Mouse (Mus musculus): ENCODE data around the gene Lingo2. TPM values are rescaled to one million over a fixed set of nuclear protein-coding genes. Genes with fewer than 3 reads are reported as not detected.
"Not testable (repeated sequence)": the region's sequence is repeated elsewhere in the genome, so short reads cannot be mapped to it uniquely, and the experiment has no call there.

Gene Lingo2
- polyA plus RNA-seq, 1 experiment from 2014 or later: 0.06 TPM

DNA sequence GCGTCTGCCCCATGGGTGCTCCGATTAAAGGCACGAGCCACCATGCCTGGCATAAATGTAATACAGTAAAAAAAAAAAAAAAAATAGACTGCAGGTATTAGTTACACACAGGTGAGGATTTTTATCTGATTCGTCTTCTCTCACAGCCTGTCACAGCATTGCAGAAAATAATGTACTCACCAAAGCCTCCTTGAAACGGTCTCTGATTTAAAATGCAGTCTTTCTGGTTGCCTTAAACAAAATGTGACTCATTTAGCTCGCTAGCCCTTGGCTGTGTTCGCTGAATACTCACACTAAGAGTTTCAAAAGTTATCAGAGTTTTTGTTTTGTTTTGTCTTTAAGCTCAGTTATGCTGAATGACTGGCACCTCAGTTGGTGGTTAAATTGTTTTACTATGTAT, 1180.7 kb downstream of the Lingo2 start:
- no peaks in the 10 kb centered on the region for H3K27me3 ChIP-seq (replicated peaks)
- no peak overlapping the region for H3K4me2 ChIP-seq
- no peaks in the 10 kb centered on the region for H3K4me1 ChIP-seq
- no peaks in the 10 kb centered on the region for H3K9me3 ChIP-seq (replicated peaks)
- H3K4me3 ChIP-seq: no peak overlapping the region
- no peak overlapping the region for H3K27ac ChIP-seq
- no peak for ATAC-seq
- WGBS (ENCODE audit: insufficient replicate concordance): 64% methylated on average over 7 of the region's 7 CpGs
- no peaks in the 10 kb centered on the region for H3K36me3 ChIP-seq
- H3K9ac ChIP-seq: no peak overlapping the region

DNA sequence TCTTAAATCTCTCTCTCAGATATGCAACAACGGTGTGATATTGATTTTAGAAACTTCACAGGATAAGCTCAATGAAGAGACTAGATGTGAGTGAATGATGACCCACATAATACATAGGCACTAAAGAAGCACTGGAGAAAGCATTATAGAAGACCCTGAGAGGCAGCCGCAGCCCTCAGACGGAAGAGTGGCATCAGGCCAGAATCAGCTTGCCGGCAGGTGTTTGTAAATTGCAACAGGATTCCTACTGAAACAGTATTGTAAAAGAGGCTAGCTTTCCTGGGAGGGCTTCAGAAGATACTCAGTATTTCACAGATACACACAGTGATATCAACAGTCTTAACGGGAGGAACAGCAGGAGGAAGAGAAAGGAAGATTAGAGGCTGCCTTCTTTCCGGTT, 1184.6 kb downstream of the Lingo2 start:
- H3K9ac ChIP-seq: no peak overlapping the region

DNA sequence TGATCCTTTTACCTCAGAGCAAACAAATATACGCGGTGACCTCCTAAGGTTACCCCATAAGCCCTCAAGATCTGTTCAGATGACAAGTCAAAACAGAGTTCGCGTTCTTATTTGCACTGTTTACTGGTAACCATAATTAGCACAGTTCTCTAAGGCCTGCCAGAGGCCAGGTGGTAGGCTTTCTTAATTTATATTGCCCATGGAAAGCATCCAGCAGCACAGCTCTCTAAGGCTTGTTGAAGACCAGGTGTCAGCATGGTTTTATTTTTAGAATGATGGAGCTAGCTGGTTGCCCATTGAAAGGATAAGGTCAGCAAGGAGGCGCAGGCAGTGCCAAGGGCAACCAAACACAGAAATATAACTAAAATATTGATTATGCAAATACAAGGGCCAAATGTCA, 1190.4 kb downstream of the Lingo2 start:
- H3K27me3 ChIP-seq (replicated peaks): no peaks in the 10 kb centered on the region
- 72% methylated on average over 5 of the region's 5 CpGs for WGBS (ENCODE audit: insufficient replicate concordance)
- no peaks in the 10 kb centered on the region for H3K4me1 ChIP-seq
- H3K36me3 ChIP-seq: no peaks in the 10 kb centered on the region
- no peak for ATAC-seq
- H3K9ac ChIP-seq: no peak overlapping the region
- H3K4me3 ChIP-seq: no peak overlapping the region
- no peak overlapping the region for H3K4me2 ChIP-seq
- no peaks in the 10 kb centered on the region for H3K9me3 ChIP-seq (replicated peaks)
- no peak overlapping the region for H3K27ac ChIP-seq

More for the DNA sequence above, 1184.6 kb downstream of the Lingo2 start:
- no peaks in the 10 kb centered on the region for H3K9me3 ChIP-seq (replicated peaks)
- no peak overlapping the region for H3K4me2 ChIP-seq
- H3K4me1 ChIP-seq: no peaks in the 10 kb centered on the region
- H3K36me3 ChIP-seq: no peaks in the 10 kb centered on the region
- no peak overlapping the region for H3K4me3 ChIP-seq
- no peak overlapping the region for H3K27ac ChIP-seq
- no peaks in the 10 kb centered on the region for H3K27me3 ChIP-seq (replicated peaks)
- 76% methylated on average over 6 of the region's 6 CpGs for WGBS (ENCODE audit: insufficient replicate concordance)
- ATAC-seq: no peak

DNA sequence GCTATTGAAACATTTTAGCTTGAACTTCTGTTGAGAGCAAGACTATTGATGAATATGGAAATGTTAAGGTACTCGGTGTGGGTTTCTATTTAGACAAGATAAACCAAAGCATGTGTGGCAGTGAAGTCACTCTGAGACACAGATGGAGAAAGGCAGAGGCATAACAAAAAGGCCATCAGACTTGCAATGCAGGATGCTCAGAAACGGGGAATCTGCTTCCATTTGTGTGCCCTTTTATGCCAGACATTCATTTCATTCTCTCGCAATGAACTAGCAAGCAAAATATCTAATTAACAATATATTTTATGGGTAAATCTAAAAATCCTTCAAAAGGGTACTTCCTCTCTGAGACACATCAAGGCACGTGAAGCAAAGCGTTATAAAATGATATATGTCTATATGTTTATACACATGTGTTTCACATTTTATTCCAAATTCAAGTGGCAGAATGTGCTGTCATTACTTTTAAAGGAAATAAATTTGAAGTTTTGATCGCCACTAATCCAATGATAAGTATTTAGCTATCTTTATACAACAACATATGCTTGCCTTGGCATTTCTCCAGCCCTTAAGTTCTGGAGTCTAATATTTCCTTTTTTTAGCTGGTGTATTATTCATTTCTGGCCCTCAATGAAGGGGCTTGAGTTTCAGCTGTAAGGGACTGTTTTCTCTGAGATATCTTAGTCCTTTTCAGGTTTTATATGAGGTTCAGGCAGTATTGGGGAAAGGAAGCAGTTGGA, 1199.3 kb downstream of the Lingo2 start:
- Histone ChIP-seq H3K9ac (no peak overlapping the region), H3K36me3 (no peaks in the 10 kb centered on the region), H3K27ac (no peak overlapping the region), H3K9me3 (replicated peaks) (no peaks in the 10 kb centered on the region), H3K27me3 (replicated peaks) (no peaks in the 10 kb centered on the region), H3K4me2 (no peak overlapping the region), H3K4me3 (no peak overlapping the region), H3K4me1 (no peaks in the 10 kb centered on the region)
- ATAC-seq: no peak
- 66% methylated on average over 6 of the region's 6 CpGs for WGBS (ENCODE audit: insufficient replicate concordance)

DNA sequence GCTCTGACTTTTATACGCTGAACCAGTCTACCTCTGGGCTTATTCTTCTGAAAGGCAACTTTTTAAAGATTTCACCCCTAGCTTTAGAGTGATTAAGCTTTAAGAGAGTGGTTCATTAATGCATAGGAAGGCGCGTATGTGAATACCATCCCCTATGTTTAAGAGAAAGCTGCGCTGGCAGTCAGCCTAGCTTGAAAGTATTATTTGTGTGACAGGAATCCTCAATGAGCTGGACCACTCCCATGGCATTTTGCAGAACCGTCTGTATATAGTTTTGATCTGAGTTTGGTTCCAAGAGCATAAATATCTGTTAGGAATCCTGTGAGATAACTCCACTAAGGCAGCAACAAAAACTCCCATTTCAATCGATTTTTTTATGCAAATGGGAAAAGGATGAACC, 1204.9 kb downstream of the Lingo2 start:
- no peaks in the 10 kb centered on the region for H3K27me3 ChIP-seq (replicated peaks)
- H3K4me1 ChIP-seq: no peaks in the 10 kb centered on the region
- no peak overlapping the region for H3K27ac ChIP-seq
- H3K4me3 ChIP-seq: no peak overlapping the region
- no peaks in the 10 kb centered on the region for H3K9me3 ChIP-seq (replicated peaks)
- 63% methylated on average over 6 of the region's 6 CpGs for WGBS (ENCODE audit: insufficient replicate concordance)
- H3K36me3 ChIP-seq: no peaks in the 10 kb centered on the region
- no peak for ATAC-seq
- no peak overlapping the region for H3K9ac ChIP-seq
- no peak overlapping the region for H3K4me2 ChIP-seq

DNA sequence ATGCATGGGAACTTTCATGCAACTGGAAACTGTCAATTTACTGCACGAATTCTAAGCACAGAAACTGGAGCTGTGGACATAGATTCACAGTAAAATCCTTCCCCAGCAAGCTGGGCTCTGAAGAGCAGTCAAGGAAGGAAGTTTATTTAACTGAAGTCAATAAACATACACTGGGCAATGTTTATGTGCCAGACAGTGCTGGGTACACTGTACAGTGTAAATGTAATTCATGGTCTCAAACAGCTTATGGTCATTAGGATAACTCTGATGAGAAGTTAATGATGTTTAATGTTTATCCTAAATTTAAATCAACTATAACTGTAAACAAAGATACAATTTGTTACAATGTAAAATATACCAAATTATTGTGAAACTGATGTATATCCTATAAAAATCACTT, 1226.8 kb downstream of the Lingo2 start:
- 39% methylated on average over 1 of the region's 1 CpGs for WGBS (ENCODE audit: insufficient replicate concordance)
- ATAC-seq: no peak
- no peak overlapping the region for H3K27ac ChIP-seq
- no peak overlapping the region for H3K4me2 ChIP-seq
- no peak overlapping the region for H3K9ac ChIP-seq
- H3K9me3 ChIP-seq (replicated peaks): no peaks in the 10 kb centered on the region
- H3K4me3 ChIP-seq: no peak overlapping the region
- H3K27me3 ChIP-seq (replicated peaks): no peaks in the 10 kb centered on the region
- H3K36me3 ChIP-seq: no peaks in the 10 kb centered on the region
- no peaks in the 10 kb centered on the region for H3K4me1 ChIP-seq

DNA sequence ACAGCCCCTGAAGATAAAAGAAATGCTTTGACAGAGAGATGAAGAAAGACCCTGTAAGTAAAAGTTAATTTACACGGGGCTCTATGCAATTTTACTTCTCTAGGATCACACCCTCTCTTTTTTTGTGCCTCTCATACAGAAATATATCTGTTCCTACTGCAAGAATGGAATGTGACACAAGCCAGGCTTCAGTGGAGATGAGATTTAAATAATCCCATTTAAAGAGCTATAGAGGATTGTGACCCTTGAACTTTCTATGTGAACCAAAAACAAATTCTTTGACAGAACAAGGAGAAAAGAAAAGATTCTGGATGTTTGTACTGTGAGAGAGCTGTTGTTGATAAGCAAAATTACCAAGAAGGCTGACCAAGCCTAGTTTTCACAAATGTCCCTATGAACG, 1247.4 kb downstream of the Lingo2 start:
- Histone ChIP-seq H3K36me3 (no peaks in the 10 kb centered on the region), H3K27ac (no peak overlapping the region), H3K9me3 (replicated peaks) (0 out of 2 replicates have a peak, but pooled peaks cover 4% of the 10 kb centered on the region), H3K27me3 (replicated peaks) (no peaks in the 10 kb centered on the region), H3K9ac (no peak overlapping the region), H3K4me3 (no peak overlapping the region), H3K4me2 (no peak overlapping the region), H3K4me1 (no peaks in the 10 kb centered on the region)
- ATAC-seq: no peak
- WGBS (ENCODE audit: insufficient replicate concordance): 41% methylated on average over 2 of the region's 2 CpGs

DNA sequence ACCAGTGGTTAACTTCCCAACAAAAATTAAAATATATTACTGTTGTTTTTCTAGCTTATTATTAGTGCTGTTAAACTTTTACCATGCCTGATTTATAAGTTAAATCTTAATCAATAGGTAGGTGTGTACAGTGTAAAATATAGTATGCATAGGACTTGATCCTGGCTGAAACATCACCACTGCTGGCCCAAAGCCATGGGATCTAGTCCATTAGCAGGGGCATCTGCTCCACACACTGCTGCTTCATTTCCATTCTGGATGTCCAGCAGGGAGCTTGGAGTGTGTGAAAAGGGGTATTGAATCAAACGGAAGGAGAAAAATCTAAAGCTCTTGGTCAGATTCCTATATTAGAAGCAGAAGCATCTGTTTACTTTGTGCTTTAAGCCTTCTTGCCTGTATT, 1248.9 kb downstream of the Lingo2 start:
- no peak overlapping the region for H3K4me3 ChIP-seq
- H3K36me3 ChIP-seq: no peaks in the 10 kb centered on the region
- no peak overlapping the region for H3K27ac ChIP-seq
- no peak for ATAC-seq
- 48% methylated on average over 1 of the region's 1 CpGs for WGBS (ENCODE audit: insufficient replicate concordance)
- H3K4me2 ChIP-seq: no peak overlapping the region
- no peak overlapping the region for H3K9ac ChIP-seq
- H3K4me1 ChIP-seq: no peaks in the 10 kb centered on the region
- no peaks in the 10 kb centered on the region for H3K9me3 ChIP-seq (replicated peaks)
- H3K27me3 ChIP-seq (replicated peaks): no peaks in the 10 kb centered on the region

DNA sequence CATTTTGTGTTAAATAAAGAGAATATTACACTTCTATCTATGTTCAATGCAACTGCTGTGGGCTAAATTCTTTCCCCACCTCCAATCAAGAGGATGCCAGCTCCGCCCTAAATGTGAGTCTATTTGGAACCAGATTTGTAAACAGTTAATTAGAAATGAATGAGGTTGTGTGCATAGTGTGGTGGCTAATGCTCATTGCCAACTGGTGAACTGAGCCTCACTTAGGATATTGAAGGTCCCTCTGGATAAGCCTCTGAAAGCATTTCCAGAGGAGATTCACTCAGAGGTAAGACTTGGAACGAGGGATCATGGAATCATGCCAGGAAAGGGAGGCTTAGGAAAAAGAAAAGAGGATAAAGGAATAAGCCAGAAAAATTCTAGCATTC, 1256.4 kb downstream of the Lingo2 start:
- no peaks in the 10 kb centered on the region for H3K9me3 ChIP-seq (replicated peaks)
- H3K27me3 ChIP-seq (replicated peaks): no peaks in the 10 kb centered on the region
- WGBS (ENCODE audit: insufficient replicate concordance): 47% methylated on average over 2 of the region's 2 CpGs
- no peaks in the 10 kb centered on the region for H3K4me1 ChIP-seq
- H3K4me3 ChIP-seq: no peak overlapping the region
- no peak overlapping the region for H3K4me2 ChIP-seq
- no peak for ATAC-seq
- no peaks in the 10 kb centered on the region for H3K36me3 ChIP-seq
- no peak overlapping the region for H3K27ac ChIP-seq
- H3K9ac ChIP-seq: no peak overlapping the region

DNA sequence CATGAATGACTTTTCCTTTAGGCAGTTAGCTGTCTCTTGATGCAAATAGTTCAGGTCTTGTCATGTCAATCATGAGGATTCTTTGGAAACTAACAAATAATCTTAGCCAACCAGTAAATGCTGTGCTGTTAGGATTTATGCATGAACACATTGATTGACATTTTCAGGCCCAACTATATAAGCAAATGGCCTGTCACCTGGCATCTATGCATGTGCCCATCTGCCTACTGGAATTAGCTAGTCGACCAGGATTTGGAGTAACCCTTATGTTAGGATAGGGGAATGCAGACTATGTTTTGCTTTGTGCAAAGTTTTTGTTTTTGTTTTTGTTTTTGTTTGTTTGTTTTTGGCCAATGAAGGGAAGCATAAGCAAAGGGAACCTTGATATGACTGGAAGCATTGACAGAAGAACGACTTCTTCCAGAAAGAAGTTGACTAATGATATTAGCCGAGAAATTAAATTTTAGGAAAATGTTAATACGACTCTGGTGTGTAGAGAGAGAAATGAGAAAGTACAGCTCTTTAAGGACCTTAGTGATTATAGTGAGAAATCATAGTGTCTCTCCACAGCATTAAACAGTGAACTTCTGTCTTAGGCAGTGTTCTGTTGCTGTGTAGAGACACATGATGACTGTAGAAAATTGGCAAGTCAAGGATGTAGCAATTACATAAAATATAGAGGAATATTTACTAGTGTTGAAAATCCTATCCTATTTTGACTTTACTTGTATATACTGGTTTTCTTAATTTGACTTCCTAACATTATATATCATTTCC, 1257.0 kb downstream of the Lingo2 start:
- no peak for ATAC-seq
- 68% methylated on average over 4 of the region's 4 CpGs for WGBS (ENCODE audit: insufficient replicate concordance)
- H3K4me1 ChIP-seq: no peaks in the 10 kb centered on the region

DNA sequence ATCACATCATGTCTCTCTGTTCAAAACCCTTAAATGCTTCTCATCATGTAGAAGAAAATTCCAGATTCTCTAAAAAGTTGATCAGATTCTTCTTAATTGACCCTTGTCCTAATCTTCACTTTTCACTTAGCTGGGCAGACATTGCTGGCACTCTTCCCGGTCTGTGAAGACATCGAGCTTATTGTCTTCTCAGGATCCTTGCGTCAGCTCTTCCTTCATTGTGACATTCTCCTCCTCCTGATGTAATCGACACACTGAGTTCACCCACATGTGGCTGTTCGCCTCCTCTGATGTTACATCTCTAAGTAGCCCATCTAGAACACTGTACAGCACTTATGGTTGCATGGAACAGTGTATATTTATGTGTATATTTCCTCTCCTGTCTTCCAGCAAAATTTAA, 1261.0 kb downstream of the Lingo2 start:
- H3K9ac ChIP-seq: no peak overlapping the region
- WGBS (ENCODE audit: insufficient replicate concordance): 67% methylated on average over 5 of the region's 5 CpGs
- no peak overlapping the region for H3K27ac ChIP-seq
- H3K27me3 ChIP-seq (replicated peaks): no peaks in the 10 kb centered on the region
- no peaks in the 10 kb centered on the region for H3K4me1 ChIP-seq
- no peak overlapping the region for H3K4me2 ChIP-seq
- H3K4me3 ChIP-seq: no peak overlapping the region
- no peak for ATAC-seq
- H3K36me3 ChIP-seq: no peaks in the 10 kb centered on the region
- no peaks in the 10 kb centered on the region for H3K9me3 ChIP-seq (replicated peaks)

More for the DNA sequence above, 1257.0 kb downstream of the Lingo2 start:
- Histone ChIP-seq H3K27me3 (replicated peaks) (no peaks in the 10 kb centered on the region), H3K4me2 (no peak overlapping the region), H3K4me3 (no peak overlapping the region), H3K9ac (no peak overlapping the region), H3K27ac (no peak overlapping the region), H3K36me3 (no peaks in the 10 kb centered on the region), H3K9me3 (replicated peaks) (no peaks in the 10 kb centered on the region)

DNA sequence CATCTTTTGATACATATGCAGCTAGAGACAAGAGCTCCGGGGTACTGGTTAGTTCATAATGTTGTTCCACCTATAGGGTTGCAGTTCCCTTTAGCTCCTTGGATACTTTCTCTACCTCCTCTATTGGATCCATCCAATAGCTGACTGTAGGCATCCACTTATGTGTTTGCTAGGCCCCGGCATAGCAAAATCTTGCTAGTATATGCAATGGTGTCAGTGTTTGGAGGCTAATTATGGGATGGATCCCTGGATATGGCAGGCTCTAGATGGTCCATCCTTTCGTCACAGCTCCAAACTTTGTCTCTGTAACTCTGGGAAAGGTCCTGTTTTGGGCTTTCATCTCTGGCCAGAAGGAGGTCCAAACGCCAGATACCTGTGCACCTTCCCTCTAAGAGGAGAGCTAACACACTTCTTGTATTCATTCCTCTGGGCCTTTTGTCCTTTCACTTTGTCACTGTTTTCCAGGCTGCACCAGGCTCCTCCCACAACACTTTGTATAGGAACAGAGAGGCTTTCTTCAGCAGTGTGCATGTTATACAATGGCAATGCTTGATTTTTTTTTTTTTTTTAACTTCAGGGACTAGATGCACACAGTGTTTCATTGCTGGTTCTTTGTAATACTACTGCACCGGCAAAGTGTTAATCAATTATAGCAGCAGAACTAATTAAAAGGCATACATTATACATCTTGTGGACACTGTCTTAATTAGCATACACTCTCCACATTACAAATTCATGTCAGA, 1262.9 kb downstream of the Lingo2 start:
- not testable (repeated sequence) for ATAC-seq; H3K4me2 ChIP-seq; H3K9ac ChIP-seq; H3K27me3 ChIP-seq (replicated peaks); H3K4me1 ChIP-seq; H3K36me3 ChIP-seq; H3K9me3 ChIP-seq (replicated peaks); H3K4me3 ChIP-seq; H3K27ac ChIP-seq
- WGBS (ENCODE audit: insufficient replicate concordance): 71% methylated on average over 5 of the region's 5 CpGs
